Mouse (Mus musculus) cerebellum, adult 2 months (tissue): ENCODE data around the gene Rbm5.

ENCODE experiments used
- CTCF ChIP-seq: fragments of 200-500 bp; IDR thresholded peaks from 2 replicates; pipeline ENCODE4 v1.5.1; 2011; ENCODE audit warnings: low read depth, mild to moderate bottlenecking, control low read depth, low read length, moderate library complexity, borderline replicate concordance; ENCODE audit not compliant: insufficient read depth
- POLR2A ChIP-seq: fragments of 200-500 bp; IDR thresholded peaks from 2 replicates; pipeline ENCODE4 v1.6.1; 2011; ENCODE audit warnings: low read length, control low read depth, borderline replicate concordance; ENCODE audit not compliant: insufficient read depth

GRCm38 (mm10) chr9:107746679-107747078 lies 24.1 kb downstream of the Rbm5 start:
- TF ChIP-seq CTCF (no peak), POLR2A (no peak)
